Mouse (Mus musculus) lung, embryonic 14.5 days (tissue): ENCODE results near the gene Palld. TPM values are rescaled to one million over a fixed set of nuclear protein-coding genes. Genes with fewer than 3 reads are reported as not detected.
A peak's percentile ranks its signal among the peaks of the same experiment; 100 is the strongest.

Source experiments
- ATAC-seq: fragments of 200-750 bp; cut with Nextera tagmentation; 2 replicates; pipeline ENCODE4 v1.8.0; 2017; ENCODE audit warnings: mild to moderate bottlenecking, moderate TSS enrichment, moderate library complexity; ENCODE audit not compliant: insufficient read depth
- DNase-seq: peaks from one replicate; pipeline ENCODE4 v3.0.0-alpha.2; 2015
- H3K27ac ChIP-seq: fragments of 300-500 bp; sonication (generic); 2 replicates; pipeline ENCODE4 v1.5.1; 2014; ENCODE audit warnings: low read depth, mild to moderate bottlenecking, moderate library complexity
- H3K27me3 ChIP-seq: fragments of 300-500 bp; sonication (generic); 2 replicates; pipeline ENCODE4 v1.6.1; 2014; ENCODE audit warnings: low read length, control low read depth; ENCODE audit not compliant: insufficient read depth
- H3K36me3 ChIP-seq: fragments of 300-500 bp; sonication (generic); 2 replicates; pipeline ENCODE4 v1.6.1; 2014; ENCODE audit warnings: control low read depth; ENCODE audit not compliant: insufficient read depth
- H3K4me1 ChIP-seq: fragments of 300-500 bp; sonication (generic); 2 replicates; pipeline ENCODE4 v1.6.1; 2014; ENCODE audit warnings: antibody characterized with exemption, control low read depth; ENCODE audit not compliant: insufficient read depth
- H3K4me2 ChIP-seq: fragments of 300-500 bp; sonication (generic); 2 replicates; pipeline ENCODE4 v1.6.1; 2014; ENCODE audit warnings: mild to moderate bottlenecking
- H3K4me3 ChIP-seq: fragments of 300-500 bp; sonication (generic); 2 replicates; pipeline ENCODE4 v1.5.1; 2014; ENCODE audit warnings: low read depth, low read length
- H3K9ac ChIP-seq: fragments of 300-500 bp; sonication (generic); 2 replicates; pipeline ENCODE4 v1.6.1; 2014
- H3K9me3 ChIP-seq: fragments of 300-500 bp; sonication (generic); 2 replicates; pipeline ENCODE4 v1.6.1; 2016; ENCODE audit warnings: low read depth, low read length, control low read depth
- CTCF ChIP-seq: IDR thresholded peaks from 2 replicates; pipeline ENCODE4 v1.5.1; 2016; ENCODE audit warnings: antibody characterized with exemption, low read depth
- WGBS: fragments of 180-500 bp; shearing (Covaris S2); extraction: QIAGEN DNeasy Blood & Tissue Kit; methylation state at CpG from one replicate; pipeline ENCODE4 v1.1.7; 2014; 5-methylcytosine and 5-hydroxymethylcytosine counted together
- polyA plus RNA-seq: library from polyadenylated mRNA; unstranded; fragments of >200 nt; fragmentation: Nextera tagmentation; extraction: Ambion mirVana; gene quantifications from 2 replicates; pipeline ENCODE4 v1.2.1, GENCODE M21; 2014

Gene Palld
- polyA plus RNA-seq, 1 experiment from 2014 or later = 85.0 TPM

- no peak for TF ChIP-seq CTCF
- Histone ChIP-seq H3K4me1 (no peaks in the 10 kb centered on the region), H3K9ac (no peak overlapping the region), H3K27ac (peak overlapping the region; percentile 48), H3K27me3 (no peaks in the 10 kb centered on the region), H3K4me3 (no peak overlapping the region), H3K4me2 (peak overlapping the region; percentile 16; the same call in 1 of the 2 replicates), H3K9me3 (no peaks in the 10 kb centered on the region), H3K36me3 (0 out of 2 replicates have a peak, but pooled peaks cover 5% of the 10 kb centered on the region)
- peak; percentile 59 for DNase-seq
- 69% methylated on average over 16 of the region's 16 CpGs for WGBS
- ATAC-seq = peak; percentile 75
Measured at GRCm38 (mm10) chr8:61713195-61713990, 189.1 kb downstream of the Palld start.

GRCm38 (mm10) chr8:61712426-61712825, 190.1 kb downstream of the Palld start:
- H3K4me2 ChIP-seq = no peak overlapping the region
- H3K4me1 ChIP-seq = no peaks in the 10 kb centered on the region
- 0 out of 2 replicates have a peak, but pooled peaks cover 5% of the 10 kb centered on the region for H3K36me3 ChIP-seq
- 82% methylated on average over 2 of the region's 2 CpGs for WGBS
- H3K27me3 ChIP-seq = no peaks in the 10 kb centered on the region
- DNase-seq (no peak), ATAC-seq (no peak)
- TF ChIP-seq CTCF = no peak
- H3K4me3 ChIP-seq = no peak overlapping the region
- H3K9me3 ChIP-seq = no peaks in the 10 kb centered on the region
- no peak overlapping the region for H3K9ac ChIP-seq
- H3K27ac ChIP-seq = peak overlapping the region; percentile 48

GRCm38 (mm10) chr8:61708586-61709305, 193.7 kb downstream of the Palld start:
- no peak for TF ChIP-seq CTCF
- Histone ChIP-seq H3K9me3 (no peaks in the 10 kb centered on the region), H3K36me3 (0 out of 2 replicates have a peak, but pooled peaks cover 8% of the 10 kb centered on the region), H3K4me3 (no peak overlapping the region), H3K4me1 (no peaks in the 10 kb centered on the region), H3K27ac (no peak overlapping the region), H3K4me2 (no peak overlapping the region), H3K9ac (no peak overlapping the region), H3K27me3 (no peaks in the 10 kb centered on the region)
- ATAC-seq = no peak
- 85% methylated on average over 8 of the region's 8 CpGs for WGBS
- no peak for DNase-seq

GRCm38 (mm10) chr8:61705491-61705890, 197.0 kb downstream of the Palld start:
- TF ChIP-seq CTCF = no peak
- ATAC-seq (no peak), DNase-seq (no peak)
- no peak overlapping the region for H3K9ac ChIP-seq
- H3K4me3 ChIP-seq = no peak overlapping the region
- H3K36me3 ChIP-seq = 0 out of 2 replicates have a peak, but pooled peaks cover 6% of the 10 kb centered on the region
- no peak overlapping the region for H3K27ac ChIP-seq
- no peaks in the 10 kb centered on the region for H3K9me3 ChIP-seq
- 80% methylated on average over 3 of the region's 3 CpGs for WGBS
- 0 out of 2 replicates have a peak, but pooled peaks cover 2% of the 10 kb centered on the region for H3K4me1 ChIP-seq
- H3K27me3 ChIP-seq = no peaks in the 10 kb centered on the region
- H3K4me2 ChIP-seq = no peak overlapping the region

- H3K27me3 ChIP-seq = no peaks in the 10 kb centered on the region
- no peak overlapping the region for H3K27ac ChIP-seq
- H3K4me2 ChIP-seq = no peak overlapping the region
- no peak overlapping the region for H3K4me3 ChIP-seq
- H3K9me3 ChIP-seq = no peaks in the 10 kb centered on the region
- DNase-seq = no peak
- WGBS = 49% methylated on average over 8 of the region's 8 CpGs
- H3K9ac ChIP-seq = no peak overlapping the region
- no peak for TF ChIP-seq CTCF
- no peak for ATAC-seq
- 0 out of 2 replicates have a peak, but pooled peaks cover 2% of the 10 kb centered on the region for H3K36me3 ChIP-seq
- H3K4me1 ChIP-seq = 0 out of 2 replicates have a peak, but pooled peaks cover 2% of the 10 kb centered on the region
Measured at GRCm38 (mm10) chr8:61702122-61702521, 200.4 kb downstream of the Palld start.

- 64% methylated on average over 9 of the region's 9 CpGs for WGBS
- no peaks in the 10 kb centered on the region for H3K27me3 ChIP-seq
- ATAC-seq (no peak), DNase-seq (no peak)
- no peak overlapping the region for H3K9ac ChIP-seq
- H3K4me2 ChIP-seq = no peak overlapping the region
- no peak for TF ChIP-seq CTCF
- H3K27ac ChIP-seq = no peak overlapping the region
- H3K4me3 ChIP-seq = no peak overlapping the region
- H3K36me3 ChIP-seq = no peaks in the 10 kb centered on the region
- H3K9me3 ChIP-seq = no peaks in the 10 kb centered on the region
- H3K4me1 ChIP-seq = 0 out of 2 replicates have a peak, but pooled peaks cover 2% of the 10 kb centered on the region
Measured at GRCm38 (mm10) chr8:61700932-61701681, 201.4 kb downstream of the Palld start.

- Histone ChIP-seq H3K9ac (no peak overlapping the region), H3K4me2 (no peak overlapping the region), H3K27ac (no peak overlapping the region), H3K36me3 (no peaks in the 10 kb centered on the region), H3K9me3 (no peaks in the 10 kb centered on the region), H3K27me3 (no peaks in the 10 kb centered on the region), H3K4me1 (0 out of 2 replicates have a peak, but pooled peaks cover 2% of the 10 kb centered on the region), H3K4me3 (no peak overlapping the region)
- no peak for ATAC-seq
- peak; percentile 60 for DNase-seq
- 88% methylated on average over 1 of the region's 1 CpGs for WGBS
- peak; percentile 57 for TF ChIP-seq CTCF
Measured at GRCm38 (mm10) chr8:61700298-61700697, 202.2 kb downstream of the Palld start.
